In the genomic region with DNA sequence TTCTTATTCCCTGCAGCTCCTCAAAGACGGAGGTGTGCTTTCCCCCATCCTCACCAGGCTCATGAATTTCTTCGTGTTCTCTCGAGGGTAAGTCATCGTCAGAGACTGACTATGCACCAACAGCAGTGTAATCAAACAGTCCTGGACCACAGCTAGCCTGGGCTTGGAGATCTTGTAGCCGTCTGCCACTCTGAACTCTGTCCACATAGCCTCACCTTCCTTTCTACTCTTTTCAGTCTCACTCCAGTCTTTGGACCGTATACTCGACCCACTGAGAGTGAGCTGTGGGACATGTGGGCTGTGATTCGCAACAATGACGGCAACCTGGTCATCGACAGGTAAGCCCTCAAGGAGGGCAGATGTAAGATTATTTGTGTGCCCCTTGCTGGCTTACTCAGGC, we compare ENCODE assay signal across 26 mouse cellular contexts. TPM values are rescaled to one million over a fixed set of nuclear protein-coding genes. Genes with fewer than 3 reads are reported as not detected.
DNase-seq lines count a peak whose midpoint lies in the region; ATAC-seq lines count a peak whose summit lies in the region.
"Had no signal": no experiment of that assay in that cellular context is flagged by ENCODE, and none has a peak within 500 bp of the region (broad histone marks: within the 10 kb centered on the region; RNA-seq: fewer than 3 reads in every experiment).

No protein-coding gene starts in this region.

- H3K4me3 ChIP-seq in embryonic facial prominence, embryonic 13.5 days: no peak overlapping the region
- H3K4me3 ChIP-seq in embryonic facial prominence, embryonic 10.5 days: no peak overlapping the region
- no peak overlapping the region for H3K4me3 ChIP-seq in midbrain, embryonic 13.5 days (replicated peaks)
- H3K4me3 ChIP-seq in midbrain, embryonic 15.5 days: no peak overlapping the region
- H3K4me3 ChIP-seq in limb, embryonic 10.5 days: no peak overlapping the region
- H3K4me3 ChIP-seq: embryonic facial prominence, embryonic 12.5 days; forebrain, embryonic 12.5 days; heart, adult 2 months; hindbrain, embryonic 10.5 days; hindbrain, embryonic 13.5 days; intestine, embryonic 15.5 days had no signal

- WGBS in embryonic facial prominence, embryonic 13.5 days: 79% methylated on average over 10 of the region's 10 CpGs
- 82% methylated on average over 10 of the region's 10 CpGs for WGBS in embryonic facial prominence, embryonic 10.5 days
- WGBS in midbrain, embryonic 13.5 days: 85% methylated on average over 10 of the region's 10 CpGs
- WGBS in midbrain, embryonic 15.5 days: 81% methylated on average over 10 of the region's 10 CpGs
- WGBS in limb, embryonic 10.5 days: 81% methylated on average over 10 of the region's 10 CpGs

- no peak overlapping the region for H3K9ac ChIP-seq in embryonic facial prominence, embryonic 13.5 days
- no peak overlapping the region for H3K9ac ChIP-seq in midbrain, embryonic 13.5 days (replicated peaks)
- no peak overlapping the region for H3K9ac ChIP-seq in midbrain, embryonic 15.5 days
- H3K9ac ChIP-seq: embryonic facial prominence, embryonic 12.5 days; forebrain, embryonic 12.5 days; hindbrain, embryonic 13.5 days; intestine, embryonic 15.5 days had no signal

- ATAC-seq in embryonic facial prominence, embryonic 13.5 days (ENCODE audit: insufficient number of reproducible peaks, insufficient read depth, low FRiP score, low TSS enrichment, low read depth): no peak
- no peak for ATAC-seq in midbrain, embryonic 13.5 days
- ATAC-seq in midbrain, embryonic 15.5 days (replicated peaks): no peak
- ATAC-seq: activated CD4-positive, CD25-positive, alpha-beta regulatory T cell, adult 4 months; forebrain, embryonic 16.5 days; hindbrain, embryonic 16.5 days; intestine, embryonic 15.5 days had no signal

- DNase-seq in embryonic facial prominence, embryonic 10.5 days (ENCODE audit: low spot score): no peak
- peak; percentile 67 for DNase-seq in heart, adult 11 months
- DNase-seq in heart, postnatal 14 days: no peak
- DNase-seq in limb, embryonic 10.5 days (ENCODE audit: low spot score): no peak
- no peak for DNase-seq in adrenal gland, postnatal 10 days
- DNase-seq: adrenal gland, adult 8-10 months; adrenal gland, postnatal 36 days; cerebellum, adult 18-20 months; cerebellum, adult 9-10 months; cerebellum, postnatal 14 days; gastrocnemius, postnatal 25 days; heart, adult 2 months; heart, postnatal 36 days; kidney, adult 11 months had no signal

- peak overlapping the region; percentile 9; the same call in 1 of the 2 replicates for H3K27ac ChIP-seq in embryonic facial prominence, embryonic 13.5 days
- H3K27ac ChIP-seq in embryonic facial prominence, embryonic 10.5 days (replicated peaks): no peak overlapping the region
- H3K27ac ChIP-seq in midbrain, embryonic 13.5 days: 0 out of 2 replicates have a peak overlapping the region, but pooled peaks have one; percentile 25
- no peak overlapping the region for H3K27ac ChIP-seq in midbrain, embryonic 15.5 days
- 0 out of 2 replicates have a peak overlapping the region, but pooled peaks have one; percentile 2 for H3K27ac ChIP-seq in limb, embryonic 10.5 days
- H3K27ac ChIP-seq: embryonic facial prominence, embryonic 12.5 days; forebrain, embryonic 12.5 days; heart, adult 2 months; hindbrain, embryonic 10.5 days; hindbrain, embryonic 13.5 days; intestine, embryonic 15.5 days had no signal

- H3K4me1 ChIP-seq in embryonic facial prominence, embryonic 13.5 days: peaks cover 9% of the 10 kb centered on the region
- peaks cover 8% of the 10 kb centered on the region; the same call in 1 of the 2 replicates for H3K4me1 ChIP-seq in embryonic facial prominence, embryonic 10.5 days
- 0 out of 2 replicates have a peak, but pooled peaks cover 7% of the 10 kb centered on the region for H3K4me1 ChIP-seq in midbrain, embryonic 13.5 days (replicated peaks)
- no peaks in the 10 kb centered on the region for H3K4me1 ChIP-seq in midbrain, embryonic 15.5 days
- H3K4me1 ChIP-seq in limb, embryonic 10.5 days: 0 out of 2 replicates have a peak, but pooled peaks cover 10% of the 10 kb centered on the region
- H3K4me1 ChIP-seq: intestine, embryonic 15.5 days had no signal

- H3K4me2 ChIP-seq in embryonic facial prominence, embryonic 13.5 days: no peak overlapping the region
- no peak overlapping the region for H3K4me2 ChIP-seq in midbrain, embryonic 13.5 days (replicated peaks)
- H3K4me2 ChIP-seq in midbrain, embryonic 15.5 days: no peak overlapping the region
- H3K4me2 ChIP-seq: embryonic facial prominence, embryonic 12.5 days; forebrain, embryonic 12.5 days; heart, embryonic 11.5 days; hindbrain, embryonic 13.5 days; intestine, embryonic 15.5 days had no signal

- no peaks in the 10 kb centered on the region for H3K27me3 ChIP-seq in embryonic facial prominence, embryonic 13.5 days
- H3K27me3 ChIP-seq in embryonic facial prominence, embryonic 10.5 days (replicated peaks; ENCODE audit: low read depth, poor library complexity, severe bottlenecking): no peaks in the 10 kb centered on the region
- no peaks in the 10 kb centered on the region for H3K27me3 ChIP-seq in midbrain, embryonic 13.5 days
- no peaks in the 10 kb centered on the region for H3K27me3 ChIP-seq in midbrain, embryonic 15.5 days (replicated peaks)
- H3K27me3 ChIP-seq in limb, embryonic 10.5 days (ENCODE audit: low read depth, poor library complexity, severe bottlenecking): no peaks in the 10 kb centered on the region
- H3K27me3 ChIP-seq: embryonic facial prominence, embryonic 12.5 days; forebrain, embryonic 12.5 days; hindbrain, embryonic 13.5 days; intestine, embryonic 15.5 days had no signal

- H3K9me3 ChIP-seq in embryonic facial prominence, embryonic 13.5 days: no peaks in the 10 kb centered on the region
- peaks cover 9% of the 10 kb centered on the region; the same call in 1 of the 2 replicates for H3K9me3 ChIP-seq in embryonic facial prominence, embryonic 10.5 days
- peaks cover under 1% of the 10 kb centered on the region for H3K9me3 ChIP-seq in midbrain, embryonic 13.5 days
- no peaks in the 10 kb centered on the region for H3K9me3 ChIP-seq in midbrain, embryonic 15.5 days
- no peaks in the 10 kb centered on the region for H3K9me3 ChIP-seq in limb, embryonic 10.5 days (replicated peaks)
- H3K9me3 ChIP-seq: forebrain, embryonic 12.5 days; intestine, embryonic 15.5 days had no signal

- intact Hi-C loops in heart, postnatal 14 days (cut with DNase I): no loop called here

- H3K36me3 ChIP-seq in embryonic facial prominence, embryonic 13.5 days: peaks cover 75% of the 10 kb centered on the region
- H3K36me3 ChIP-seq in embryonic facial prominence, embryonic 10.5 days (replicated peaks): peaks cover 99% of the 10 kb centered on the region
- peaks cover 69% of the 10 kb centered on the region for H3K36me3 ChIP-seq in midbrain, embryonic 13.5 days
- H3K36me3 ChIP-seq in midbrain, embryonic 15.5 days (replicated peaks): peaks cover 41% of the 10 kb centered on the region
- peaks cover 99% of the 10 kb centered on the region for H3K36me3 ChIP-seq in limb, embryonic 10.5 days

RNA-seq across cellular contexts. Expression of gene Mest, which starts 21.5 kb away (rescaled TPM):
- polyA plus RNA-seq in embryonic facial prominence, embryonic 13.5 days (2015; fragmentation: Nextera tagmentation; extraction: Ambion mirVana): 874 and 912 TPM in 2 replicates
- 1,878 and 2,201 TPM in 2 replicates for polyA plus RNA-seq in embryonic facial prominence, embryonic 10.5 days (2016; fragmentation: Nextera tagmentation; extraction: Ambion mirVana)
- 10 to 100 TPM; 51.2 to 65.0 TPM for total RNA-seq in heart, postnatal 14 days (2021)
- polyA plus RNA-seq in midbrain, embryonic 13.5 days (2015; fragmentation: Nextera tagmentation; extraction: Ambion mirVana): 409 and 424 TPM in 2 replicates
- polyA plus RNA-seq in midbrain, embryonic 15.5 days (2015; fragmentation: Nextera tagmentation; extraction: Ambion mirVana): 344 and 374 TPM in 2 replicates
- 3,140 and 3,810 TPM in 2 replicates for polyA plus RNA-seq in limb, embryonic 10.5 days (2016; fragmentation: Nextera tagmentation; extraction: Ambion mirVana)
- 100 to 1,000 TPM; 149 to 191 TPM for total RNA-seq in adrenal gland, postnatal 10 days (2021)

RNA-seq across cellular contexts. Expression of gene Cep41, which starts 51.3 kb away (rescaled TPM):
- polyA plus RNA-seq in embryonic facial prominence, embryonic 13.5 days (2015; fragmentation: Nextera tagmentation; extraction: Ambion mirVana): 23.4 and 23.9 TPM in 2 replicates
- polyA plus RNA-seq in embryonic facial prominence, embryonic 10.5 days (2016; fragmentation: Nextera tagmentation; extraction: Ambion mirVana): 17.7 and 17.9 TPM in 2 replicates
- total RNA-seq in heart, postnatal 14 days (2021): 1 to 10 TPM; 2.9 to 3.1 TPM
- 15.5 and 17.1 TPM in 2 replicates for polyA plus RNA-seq in midbrain, embryonic 13.5 days (2015; fragmentation: Nextera tagmentation; extraction: Ambion mirVana)
- polyA plus RNA-seq in midbrain, embryonic 15.5 days (2015; fragmentation: Nextera tagmentation; extraction: Ambion mirVana): 13.6 and 14.0 TPM in 2 replicates
- 28.8 and 33.1 TPM in 2 replicates for polyA plus RNA-seq in limb, embryonic 10.5 days (2016; fragmentation: Nextera tagmentation; extraction: Ambion mirVana)
- 1 to 10 TPM; 6.7 to 9.1 TPM for total RNA-seq in adrenal gland, postnatal 10 days (2021)

Comparison
In these comparisons a context has a peak if more than half of its experiments do, and no peak if none do; other contexts are left out.
1. H3K27ac ChIP-seq: peak in embryonic facial prominence, embryonic 13.5 days (single experiment), midbrain, embryonic 13.5 days (single experiment) and limb, embryonic 10.5 days (single experiment); none in embryonic facial prominence, embryonic 10.5 days (single experiment) and midbrain, embryonic 15.5 days (single experiment).